Mouse (Mus musculus) spleen, postnatal 14 days (tissue): ENCODE measurements around the gene Thnsl1.

Experiments used
- DNase-seq, 2 experiments: peaks; one replicate each; pipeline ENCODE4 v3.0.0; 2021 to 2022; ENCODE audit warnings: low spot score in 2 of 2

The Thnsl1 gene

GRCm38 (mm10) chr2:21204912-21205830, at the start of gene Thnsl1, which contains the start of gene Enkur:
Thnsl1 (plus strand) TSS chr2:21205724.
Enkur (minus strand) TSS chr2:21205365.
- peak; percentile 96 for DNase-seq

GRCm38 (mm10) chr2:21164296-21164695, 41.2 kb upstream of the Thnsl1 start:
- DNase-seq: no peak

DNA sequence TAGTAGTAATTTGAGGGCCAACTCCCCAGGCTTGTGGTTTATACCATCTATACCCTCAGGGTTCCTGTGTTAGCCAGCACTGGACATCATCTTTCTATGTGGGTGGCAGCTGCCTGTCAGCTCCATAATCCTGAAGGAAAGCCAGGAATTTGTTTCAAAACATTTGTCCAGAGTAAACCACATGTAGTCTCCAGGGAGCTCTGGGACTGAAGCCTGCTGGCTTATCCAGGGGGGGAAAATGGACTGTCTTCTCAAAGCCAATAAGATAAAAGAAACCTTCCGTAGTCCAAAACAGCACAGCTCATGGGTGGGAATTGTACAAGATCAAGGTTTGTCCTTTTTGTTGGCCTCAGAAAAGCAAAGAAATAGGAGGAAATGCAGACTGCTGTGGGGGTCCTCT, 37.6 kb upstream of the Thnsl1 start:
- DNase-seq: no peak

DNA sequence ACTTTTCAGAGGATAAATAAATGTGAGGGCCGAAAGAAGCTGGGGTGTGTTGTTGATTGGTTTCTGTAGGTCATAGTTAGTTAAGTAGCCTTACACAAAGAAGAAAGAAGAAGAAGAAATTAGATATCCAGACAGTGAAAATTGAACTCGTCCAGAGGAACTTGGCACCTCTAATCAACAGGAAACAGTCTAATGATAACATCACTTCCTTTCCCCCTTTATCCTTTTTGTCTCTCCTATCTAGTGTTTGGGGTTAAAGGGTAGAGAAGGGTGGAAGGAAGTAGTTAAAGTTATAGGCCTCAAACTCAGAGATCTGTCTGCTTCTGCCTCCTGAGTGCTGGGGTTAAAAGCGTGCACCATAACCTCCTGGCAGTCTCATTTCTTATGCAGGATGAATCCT, 32.7 kb upstream of the Thnsl1 start:
- no peak for DNase-seq

DNA sequence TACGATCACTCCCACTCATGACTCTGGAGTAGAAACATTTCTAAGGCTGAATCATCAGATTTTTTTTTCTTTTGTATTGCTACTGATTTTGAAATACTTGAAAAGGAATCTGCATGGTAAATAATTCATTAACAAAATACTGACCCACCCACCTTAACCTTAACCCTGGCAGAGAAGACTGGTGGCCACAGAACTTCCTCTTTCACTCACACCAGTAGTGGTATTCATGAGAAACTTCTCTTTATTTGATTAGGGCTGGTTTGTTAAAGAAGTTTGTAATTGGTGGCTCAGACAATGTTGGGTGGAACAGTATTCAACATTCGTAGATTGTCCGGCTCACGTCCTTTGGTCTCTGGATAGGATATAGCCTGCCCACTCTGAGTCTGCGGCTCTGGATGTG, 26.4 kb upstream of the Thnsl1 start:
- no peak for DNase-seq

DNA sequence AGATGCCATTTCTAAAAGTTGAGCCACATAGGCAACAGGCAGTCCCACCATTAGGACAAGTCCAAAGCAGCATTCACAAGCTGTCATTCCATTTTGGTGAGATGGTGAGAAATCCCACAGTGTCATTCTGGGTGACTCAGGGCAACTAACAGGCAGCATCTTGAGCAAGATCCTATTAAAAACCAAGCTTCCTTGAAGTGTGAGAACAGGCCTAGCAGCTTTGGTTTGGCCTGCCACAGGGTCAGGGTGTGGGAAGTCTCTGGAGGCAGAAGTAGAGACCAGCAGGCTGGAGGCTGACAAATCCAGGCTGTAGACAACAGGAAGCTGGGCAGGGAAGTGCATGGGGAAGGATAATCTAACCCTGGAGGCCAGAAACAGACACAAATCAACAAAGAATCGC, 22.7 kb upstream of the Thnsl1 start:
- no peak for DNase-seq

DNA sequence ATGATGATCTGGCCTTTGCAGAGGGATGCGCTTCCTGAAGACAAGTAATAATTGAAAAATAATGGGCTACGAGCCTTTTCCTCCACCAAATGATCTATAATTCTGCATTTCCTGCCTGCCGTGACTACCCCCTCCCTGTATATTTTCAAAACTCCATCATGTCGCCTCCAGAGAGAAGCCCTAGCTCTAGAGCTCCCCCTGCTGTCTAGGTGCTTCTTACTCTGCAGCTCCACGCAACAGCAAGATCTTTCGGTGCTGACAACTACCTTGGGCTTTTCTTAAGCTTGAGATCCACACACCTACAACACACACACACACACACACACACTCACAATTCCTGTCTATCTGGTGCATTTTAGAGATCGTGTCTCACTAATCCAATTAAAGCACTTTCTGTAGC, 17.9 kb upstream of the Thnsl1 start:
- DNase-seq: peak in 1 of 2 experiments; percentile 43

GRCm38 (mm10) chr2:21188610-21189009, 16.9 kb upstream of the Thnsl1 start:
- no peak for DNase-seq

DNA sequence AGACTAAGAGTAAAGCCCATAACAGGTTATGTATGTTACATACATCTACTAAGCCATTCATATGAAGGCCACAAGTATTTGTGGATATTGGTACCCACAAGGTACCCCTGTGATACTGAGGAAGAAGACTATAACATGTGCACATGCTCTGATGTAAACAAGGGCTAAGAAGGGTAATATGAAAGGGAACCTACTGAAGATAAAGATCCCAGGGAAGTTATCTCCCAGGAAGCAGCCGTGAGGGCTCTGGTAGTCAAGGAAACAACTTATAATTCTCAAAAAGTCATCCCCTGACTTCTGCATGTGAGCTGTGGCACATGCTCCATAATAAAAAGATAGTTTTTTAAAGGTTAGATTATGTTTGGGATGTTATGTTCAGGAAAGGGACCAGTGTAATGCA, 14.3 kb upstream of the Thnsl1 start:
- no peak for DNase-seq

GRCm38 (mm10) chr2:21195233-21195632, 10.3 kb upstream of the Thnsl1 start:
- no peak for DNase-seq

DNA sequence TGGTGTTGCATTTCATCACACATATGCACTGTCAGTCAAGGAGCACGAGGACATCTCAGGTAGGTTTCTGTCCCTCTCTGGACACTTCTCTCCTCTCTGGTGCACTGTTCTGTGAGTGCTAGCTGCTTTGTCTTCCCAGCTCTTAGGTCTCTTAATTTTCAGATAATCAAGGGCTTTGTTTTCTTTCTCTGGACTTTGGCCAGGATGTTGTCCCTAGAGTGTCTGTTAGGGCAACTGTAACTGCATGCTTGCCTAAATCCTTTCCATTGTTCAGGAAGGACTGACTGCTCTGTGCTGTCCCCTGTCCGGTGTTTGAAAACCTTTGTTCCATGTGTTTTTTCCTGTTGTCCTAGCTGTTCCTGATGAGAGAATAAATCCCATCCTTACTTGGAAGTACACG, 6.5 kb upstream of the Thnsl1 start:
- no peak for DNase-seq

- no peak for DNase-seq
Observed at GRCm38 (mm10) chr2:21202754-21203153, 2.8 kb upstream of the Thnsl1 start.

- DNase-seq: no peak
Observed at GRCm38 (mm10) chr2:21205831-21206159, 271 bp downstream of the Thnsl1 start.

GRCm38 (mm10) chr2:21206278-21206677, 754 bp downstream of the Thnsl1 start:
- DNase-seq: no peak

DNA sequence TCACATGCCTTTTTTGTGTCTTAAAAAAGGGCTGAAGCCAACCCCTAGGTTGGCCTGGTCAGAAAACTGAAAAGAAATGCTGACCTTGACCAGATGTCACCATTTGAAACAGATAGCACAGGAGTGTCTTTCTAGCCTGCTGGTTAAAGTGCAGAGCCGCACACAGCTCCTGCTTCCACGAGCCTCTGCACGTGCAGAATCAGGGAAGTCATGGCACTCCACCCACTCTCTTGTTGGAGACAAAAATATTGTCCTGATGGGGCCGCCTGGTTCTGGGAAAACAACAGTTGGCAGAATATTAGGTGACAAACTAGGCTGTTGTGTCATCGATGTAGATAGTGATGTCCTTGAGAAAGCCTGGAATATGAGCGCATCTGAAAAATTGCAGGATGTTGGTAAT, 5.8 kb downstream of the Thnsl1 start:
- no peak for DNase-seq

DNA sequence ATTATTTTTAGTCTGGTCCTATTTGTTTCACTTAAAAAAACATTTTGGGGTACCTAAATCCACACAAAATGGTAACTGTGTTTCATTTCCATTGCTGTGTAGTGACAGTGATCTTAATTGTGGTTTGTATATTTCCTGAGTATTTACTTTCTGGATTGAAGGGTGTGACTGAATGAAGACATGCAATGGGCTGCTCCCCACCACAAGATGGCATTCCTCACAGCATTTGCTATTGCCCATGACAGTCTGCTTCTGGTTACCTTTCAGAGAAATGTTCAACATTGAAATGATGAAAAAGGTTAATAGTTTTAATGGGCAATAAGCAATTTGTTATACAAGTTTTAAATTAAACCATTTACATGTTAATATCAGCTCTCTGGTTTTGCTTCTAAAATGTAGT, 8.8 kb downstream of the Thnsl1 start:
- no peak for DNase-seq

DNA sequence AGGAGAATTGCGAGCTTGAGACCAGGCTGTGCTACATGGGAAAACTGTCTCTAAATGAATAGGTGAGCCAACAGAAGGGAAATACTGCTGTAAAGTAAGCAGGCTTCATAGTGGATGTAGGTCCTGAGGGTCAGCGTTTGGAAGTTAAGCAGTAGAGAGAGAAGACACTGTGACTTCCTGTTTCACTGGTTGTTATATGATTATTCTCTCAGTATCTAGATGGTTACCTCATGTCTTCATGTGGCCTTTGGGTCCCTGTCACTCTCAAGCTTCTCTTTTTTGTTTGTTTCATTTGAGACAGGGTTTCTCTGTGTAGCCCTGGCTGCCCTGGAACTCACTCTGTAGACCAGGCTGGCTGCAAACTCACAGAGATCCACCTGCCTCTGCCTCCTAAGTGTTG, 9.8 kb downstream of the Thnsl1 start:
- no peak for DNase-seq

DNA sequence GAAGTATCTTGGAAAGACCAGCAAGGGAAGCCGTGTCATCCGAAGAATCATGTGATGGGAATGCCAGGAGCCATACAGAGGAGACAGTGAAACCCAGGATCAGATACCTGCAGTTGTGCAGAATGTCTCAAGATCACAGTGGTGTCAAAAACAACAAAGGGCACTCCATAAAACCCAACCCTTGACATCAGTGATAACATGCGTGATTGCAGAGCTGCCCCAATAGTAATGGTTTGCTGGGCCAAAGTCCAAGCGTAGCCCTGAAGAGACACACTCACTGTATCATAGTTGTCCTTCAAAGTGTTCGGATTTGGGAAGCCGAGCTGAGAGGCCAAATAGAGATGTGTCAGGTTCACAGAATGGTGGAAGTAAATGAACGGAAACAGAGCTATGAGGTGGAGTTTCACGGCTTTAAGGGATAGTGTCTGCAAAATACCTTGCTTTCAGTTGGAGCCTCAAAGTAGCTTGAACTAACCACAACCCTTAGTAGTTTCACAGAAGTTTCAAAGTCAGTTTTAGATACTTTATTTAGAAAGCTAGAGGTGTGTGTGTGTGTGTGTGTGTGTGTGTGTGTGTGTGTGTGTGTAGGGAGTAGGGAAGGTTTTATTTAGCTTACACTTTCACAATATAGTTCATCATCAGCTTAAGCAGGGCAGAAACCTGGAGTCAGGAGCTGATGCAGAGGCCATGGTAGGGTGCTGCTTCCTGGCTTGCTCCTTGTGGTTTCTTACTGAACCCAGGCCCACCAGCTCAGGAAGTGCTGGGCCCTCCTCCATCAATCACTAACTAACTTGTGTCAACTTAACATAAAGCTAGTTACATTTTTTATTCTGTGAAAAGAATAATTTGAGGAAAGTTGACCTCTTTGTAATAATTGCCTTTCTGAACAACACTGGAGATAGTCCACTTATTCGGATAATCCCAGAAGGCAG, 17.2 kb downstream of the Thnsl1 start:
- DNase-seq: no peak

- no peak for DNase-seq
Observed at GRCm38 (mm10) chr2:21230276-21230675, 24.8 kb downstream of the Thnsl1 start.

DNA sequence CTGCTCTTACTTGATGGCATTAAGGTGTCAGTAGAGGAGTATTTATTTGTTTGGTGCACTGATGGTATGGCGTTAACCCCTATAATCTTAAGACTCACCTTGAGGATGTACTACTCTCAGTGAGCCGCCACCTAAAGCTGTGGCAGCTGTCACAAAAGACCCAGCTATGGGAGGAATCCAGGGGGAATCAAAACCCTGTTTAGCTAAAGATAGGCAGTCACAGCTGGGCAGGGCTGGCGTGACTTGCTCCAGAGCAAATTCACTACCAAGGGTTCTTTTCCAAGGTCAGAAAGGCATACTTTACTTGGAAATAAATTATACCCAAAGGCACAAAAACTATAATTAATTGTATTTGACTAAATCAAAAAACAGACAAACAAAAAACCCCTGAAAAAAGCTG, 25.6 kb downstream of the Thnsl1 start:
- no peak for DNase-seq

DNA sequence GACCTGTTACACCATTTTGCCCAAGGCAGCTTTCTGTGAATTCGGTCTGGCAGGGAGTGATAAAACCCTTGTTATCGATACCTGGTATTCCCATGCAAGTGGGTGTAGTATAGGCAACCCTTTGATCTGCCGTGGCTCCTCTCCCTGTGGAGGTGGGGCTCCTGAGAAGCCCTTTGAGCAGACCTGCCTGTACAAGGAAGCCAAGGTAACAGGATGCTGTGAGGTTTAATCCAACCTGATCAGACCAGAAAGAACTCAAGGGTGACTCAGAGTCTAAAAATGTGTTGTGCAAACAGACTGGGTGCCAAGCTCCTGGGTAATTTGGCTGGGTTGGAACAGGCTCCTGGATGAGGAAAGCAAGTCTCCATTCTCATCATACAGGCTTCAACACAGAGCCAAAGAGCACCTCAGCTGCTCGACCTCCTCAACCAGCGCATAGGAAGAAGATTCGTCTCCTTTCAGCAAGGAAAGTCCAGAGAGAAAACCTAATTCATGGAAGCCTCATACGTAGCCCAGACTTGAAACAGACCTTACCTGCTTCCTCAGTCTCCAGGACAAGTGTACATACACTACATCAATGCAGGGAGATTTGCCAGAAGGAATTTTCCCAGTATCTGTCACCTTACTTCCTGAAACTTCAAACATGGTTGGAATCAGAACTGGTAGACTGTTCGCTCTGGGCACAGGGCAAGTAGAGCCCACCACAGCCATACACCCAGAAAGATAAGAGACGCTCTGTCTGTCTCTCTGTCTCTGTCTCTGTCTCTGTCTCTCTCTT, 29.5 kb downstream of the Thnsl1 start:
- DNase-seq: no peak

GRCm38 (mm10) chr2:21235844-21236386, 30.4 kb downstream of the Thnsl1 start:
- no peak for DNase-seq
